ENCODE assay signal across 12 mouse cellular contexts in the genomic region with DNA sequence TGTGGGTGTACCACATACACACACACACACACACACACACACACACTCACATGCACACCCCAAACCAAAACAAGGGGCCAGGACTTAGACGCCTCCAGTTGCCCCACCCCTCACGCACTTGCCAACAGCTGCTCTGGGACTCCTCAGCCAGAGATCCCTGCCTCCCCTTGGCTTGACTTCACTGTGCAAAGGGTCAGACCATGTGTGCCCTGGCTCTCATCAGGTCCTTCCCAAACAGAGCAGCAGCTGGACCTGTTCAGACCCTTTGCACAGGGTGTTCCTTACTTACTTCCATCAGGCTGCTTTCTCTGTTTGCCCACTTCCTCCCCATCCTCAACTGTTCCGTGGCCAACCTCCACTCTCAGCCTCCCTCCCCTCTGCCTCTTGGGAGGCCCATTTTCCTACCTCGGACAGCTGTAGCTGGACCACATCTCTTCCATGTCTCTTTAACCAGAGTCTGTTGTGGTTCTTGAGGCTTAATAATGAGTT. TPM values are rescaled to one million over a fixed set of nuclear protein-coding genes. Genes with fewer than 3 reads are reported as not detected.
DNase-seq lines count a peak whose midpoint lies in the region; ATAC-seq and TF ChIP-seq lines count a peak whose summit lies in the region.
"Had no signal": no experiment of that assay in that cellular context is flagged by ENCODE, and none has a peak within 500 bp of the region (broad histone marks: within the 10 kb centered on the region; RNA-seq: fewer than 3 reads in every experiment).

No protein-coding gene starts in this region.

- DNase-seq in kidney, adult 2 months: peak; percentile 21
- peak; percentile 87 for DNase-seq in gastrocnemius, adult 18-20 months (ENCODE audit: low spot score)
- DNase-seq in limb, embryonic 14.5 days (ENCODE audit: low spot score): peak; percentile 35
- no peak for DNase-seq in thymus, postnatal 36 days
- DNase-seq in hindbrain, embryonic 11.5 days (ENCODE audit: low spot score): no peak
- no peak for DNase-seq in midbrain, embryonic 11.5 days (ENCODE audit: low spot score, missing footprints)

- TF ChIP-seq POLR2A in kidney, adult 2 months (IDR thresholded peaks at IDR 0.05; ENCODE audit: low read depth, low read length): no peak
- TF ChIP-seq POLR2A in limb, embryonic 14.5 days (IDR thresholded peaks at IDR 0.05; ENCODE audit: borderline replicate concordance, extremely low read depth, insufficient read depth, insufficient read length): no peak

- no peak overlapping the region for H3K27ac ChIP-seq in kidney, adult 2 months (ENCODE audit: insufficient read depth, low read depth, low read length)
- H3K27ac ChIP-seq in kidney, embryonic 15.5 days: no peak overlapping the region
- H3K27ac ChIP-seq in limb, embryonic 14.5 days (replicated peaks; ENCODE audit: low read depth, low read length): no peak overlapping the region
- H3K27ac ChIP-seq in stomach, embryonic 15.5 days: peak overlapping the region; percentile 31; the same call in 1 of the 2 replicates
- no peak overlapping the region for H3K27ac ChIP-seq in hindbrain, embryonic 11.5 days (ENCODE audit: low read depth, low read length)
- H3K27ac ChIP-seq in midbrain, embryonic 11.5 days (ENCODE audit: low read depth, low read length): no peak overlapping the region
- H3K27ac ChIP-seq: embryonic facial prominence, embryonic 12.5 days; neural tube, embryonic 13.5 days had no signal

- no peak overlapping the region for H3K4me2 ChIP-seq in kidney, embryonic 15.5 days
- no peak overlapping the region for H3K4me2 ChIP-seq in limb, embryonic 14.5 days (replicated peaks; ENCODE audit: low read depth, low read length, severe bottlenecking)
- H3K4me2 ChIP-seq in stomach, embryonic 15.5 days: no peak overlapping the region
- H3K4me2 ChIP-seq in hindbrain, embryonic 11.5 days (replicated peaks; ENCODE audit: low read depth, low read length): no peak overlapping the region
- no peak overlapping the region for H3K4me2 ChIP-seq in midbrain, embryonic 11.5 days
- H3K4me2 ChIP-seq: embryonic facial prominence, embryonic 12.5 days; liver, embryonic 11.5 days; neural tube, embryonic 13.5 days had no signal

- H3K4me1 ChIP-seq in kidney, adult 2 months (ENCODE audit: control insufficient read depth, insufficient read depth, low read length): no peaks in the 10 kb centered on the region
- peaks cover 11% of the 10 kb centered on the region for H3K4me1 ChIP-seq in kidney, embryonic 15.5 days
- H3K4me1 ChIP-seq in limb, embryonic 14.5 days (ENCODE audit: control insufficient read depth, insufficient read depth, low read length): peaks cover 10% of the 10 kb centered on the region; the same call in 1 of the 2 replicates
- peaks cover 19% of the 10 kb centered on the region; the same call in 1 of the 2 replicates for H3K4me1 ChIP-seq in stomach, embryonic 15.5 days
- 0 out of 2 replicates have a peak, but pooled peaks cover 2% of the 10 kb centered on the region for H3K4me1 ChIP-seq in hindbrain, embryonic 11.5 days (replicated peaks; ENCODE audit: control insufficient read depth, insufficient read depth, low read length)
- no peaks in the 10 kb centered on the region for H3K4me1 ChIP-seq in midbrain, embryonic 11.5 days (ENCODE audit: control insufficient read depth, insufficient read depth, low read length)

- H3K4me3 ChIP-seq in kidney, adult 2 months (ENCODE audit: insufficient read depth, low read depth, low read length): no peak overlapping the region
- H3K4me3 ChIP-seq in kidney, embryonic 15.5 days (replicated peaks): no peak overlapping the region
- H3K4me3 ChIP-seq in limb, embryonic 14.5 days (replicated peaks; ENCODE audit: low read length): no peak overlapping the region
- no peak overlapping the region for H3K4me3 ChIP-seq in stomach, embryonic 15.5 days (replicated peaks)
- H3K4me3 ChIP-seq in hindbrain, embryonic 11.5 days (ENCODE audit: low read depth, low read length): no peak overlapping the region
- no peak overlapping the region for H3K4me3 ChIP-seq in midbrain, embryonic 11.5 days (ENCODE audit: low read depth, low read length)
- H3K4me3 ChIP-seq: embryonic facial prominence, embryonic 12.5 days; neural tube, embryonic 13.5 days had no signal

- no peaks in the 10 kb centered on the region for H3K36me3 ChIP-seq in kidney, adult 2 months (ENCODE audit: control insufficient read depth, insufficient read depth, low read length)
- no peaks in the 10 kb centered on the region for H3K36me3 ChIP-seq in kidney, embryonic 15.5 days
- no peaks in the 10 kb centered on the region for H3K36me3 ChIP-seq in limb, embryonic 14.5 days (ENCODE audit: control insufficient read depth, insufficient read depth, low read length)
- H3K36me3 ChIP-seq in stomach, embryonic 15.5 days: no peaks in the 10 kb centered on the region
- no peaks in the 10 kb centered on the region for H3K36me3 ChIP-seq in hindbrain, embryonic 11.5 days (ENCODE audit: control insufficient read depth, insufficient read depth, low read length)
- no peaks in the 10 kb centered on the region for H3K36me3 ChIP-seq in midbrain, embryonic 11.5 days (ENCODE audit: control insufficient read depth, insufficient read depth, low read length)
- H3K36me3 ChIP-seq: embryonic facial prominence, embryonic 12.5 days; neural tube, embryonic 13.5 days had no signal

- ATAC-seq in kidney, embryonic 15.5 days (replicated peaks; ENCODE audit: low FRiP score): no peak
- peak; percentile 14; the same call in 1 of the 2 replicates for ATAC-seq in limb, embryonic 14.5 days (ENCODE audit: low FRiP score, low read depth)
- peak; percentile 65 for ATAC-seq in stomach, embryonic 15.5 days (ENCODE audit: insufficient read depth, low FRiP score, low read depth)
- no peak for ATAC-seq in hindbrain, embryonic 11.5 days (ENCODE audit: low FRiP score)
- no peak for ATAC-seq in midbrain, embryonic 11.5 days (ENCODE audit: low FRiP score)

- no peak overlapping the region for H3K9ac ChIP-seq in kidney, embryonic 15.5 days
- no peak overlapping the region for H3K9ac ChIP-seq in limb, embryonic 14.5 days (ENCODE audit: low read depth, low read length, severe bottlenecking)
- H3K9ac ChIP-seq in stomach, embryonic 15.5 days: no peak overlapping the region
- H3K9ac ChIP-seq in hindbrain, embryonic 11.5 days (ENCODE audit: low read depth, low read length): no peak overlapping the region
- no peak overlapping the region for H3K9ac ChIP-seq in midbrain, embryonic 11.5 days (ENCODE audit: low read length)
- H3K9ac ChIP-seq: embryonic facial prominence, embryonic 12.5 days; neural tube, embryonic 13.5 days had no signal

- 66% methylated on average over 4 of the region's 4 CpGs for WGBS in kidney, adult 2 months
- WGBS in kidney, embryonic 15.5 days: 65% methylated on average over 4 of the region's 4 CpGs
- WGBS in limb, embryonic 14.5 days: 48% methylated on average over 4 of the region's 4 CpGs
- 52% methylated on average over 4 of the region's 4 CpGs for WGBS in stomach, embryonic 15.5 days
- WGBS in hindbrain, embryonic 11.5 days: 70% methylated on average over 3 of the region's 4 CpGs
- 81% methylated on average over 4 of the region's 4 CpGs for WGBS in midbrain, embryonic 11.5 days

- no peaks in the 10 kb centered on the region for H3K27me3 ChIP-seq in kidney, adult 2 months (replicated peaks; ENCODE audit: control insufficient read depth, insufficient read depth, low read length)
- H3K27me3 ChIP-seq in kidney, embryonic 15.5 days: no peaks in the 10 kb centered on the region
- H3K27me3 ChIP-seq in limb, embryonic 14.5 days (ENCODE audit: control insufficient read depth, insufficient read depth, low read length): no peaks in the 10 kb centered on the region
- no peaks in the 10 kb centered on the region for H3K27me3 ChIP-seq in stomach, embryonic 15.5 days (replicated peaks)
- H3K27me3 ChIP-seq in hindbrain, embryonic 11.5 days (ENCODE audit: control insufficient read depth, insufficient read depth, low read length): no peaks in the 10 kb centered on the region
- no peaks in the 10 kb centered on the region for H3K27me3 ChIP-seq in midbrain, embryonic 11.5 days (ENCODE audit: control insufficient read depth, insufficient read depth, low read length)
- H3K27me3 ChIP-seq: CH12.LX; embryonic facial prominence, embryonic 12.5 days; neural tube, embryonic 13.5 days had no signal

- no peaks in the 10 kb centered on the region for H3K9me3 ChIP-seq in kidney, embryonic 15.5 days (replicated peaks)
- H3K9me3 ChIP-seq in limb, embryonic 14.5 days (ENCODE audit: control insufficient read depth, low read length): no peaks in the 10 kb centered on the region
- no peaks in the 10 kb centered on the region for H3K9me3 ChIP-seq in stomach, embryonic 15.5 days
- no peaks in the 10 kb centered on the region for H3K9me3 ChIP-seq in hindbrain, embryonic 11.5 days (ENCODE audit: control insufficient read depth, low read length)
- no peaks in the 10 kb centered on the region for H3K9me3 ChIP-seq in midbrain, embryonic 11.5 days (ENCODE audit: control insufficient read depth, low read length)
- H3K9me3 ChIP-seq: embryonic facial prominence, embryonic 12.5 days; neural tube, embryonic 13.5 days had no signal

- TF ChIP-seq CTCF in kidney, adult 2 months (conservative IDR thresholded peaks at IDR 0.05; ENCODE audit: insufficient read depth, insufficient read length, low read depth, low read length): no peak

RNA-seq across cellular contexts. Expression of a gene that starts 42.0 kb away (rescaled TPM):
- polyA plus RNA-seq in kidney, adult 2 months (2012; rRNA removed): 77.9 and 83.6 TPM in 2 replicates
- polyA plus RNA-seq in kidney, embryonic 15.5 days (2015; fragmentation: Nextera tagmentation; extraction: Ambion mirVana): 12.1 and 12.5 TPM in 2 replicates
- total RNA-seq in gastrocnemius, adult 18-20 months (2021): 10 to 100 TPM; 17.3 to 18.2 TPM
- polyA plus RNA-seq in limb, embryonic 14.5 days (2012; rRNA removed): 31.1 and 31.3 TPM in 2 replicates
- polyA plus RNA-seq in limb, embryonic 14.5 days (2014; fragmentation: Nextera tagmentation; extraction: Ambion mirVana): 14.2 and 15.0 TPM in 2 replicates
- polyA plus RNA-seq in stomach, embryonic 15.5 days (2015; fragmentation: Nextera tagmentation; extraction: Ambion mirVana): 12.3 and 13.2 TPM in 2 replicates
- 14.7 and 15.1 TPM in 2 replicates for polyA plus RNA-seq in hindbrain, embryonic 11.5 days (2014; fragmentation: Nextera tagmentation; extraction: Ambion mirVana)
- polyA plus RNA-seq in midbrain, embryonic 11.5 days (2014; fragmentation: Nextera tagmentation; extraction: Ambion mirVana): 14.6 and 14.9 TPM in 2 replicates

RNA-seq across cellular contexts. Expression of a gene that starts 49.9 kb away (rescaled TPM):
- polyA plus RNA-seq in kidney, adult 2 months (2012; rRNA removed): 4.4 and 4.5 TPM in 2 replicates
- polyA plus RNA-seq in kidney, embryonic 15.5 days (2015; fragmentation: Nextera tagmentation; extraction: Ambion mirVana): 8.3 and 10.1 TPM in 2 replicates
- total RNA-seq in gastrocnemius, adult 18-20 months (2021): 1 to 10 TPM; 1.7 TPM
- polyA plus RNA-seq in limb, embryonic 14.5 days (2012; rRNA removed): 7.5 and 8.3 TPM in 2 replicates
- 7.6 and 8.5 TPM in 2 replicates for polyA plus RNA-seq in limb, embryonic 14.5 days (2014; fragmentation: Nextera tagmentation; extraction: Ambion mirVana)
- 7.4 and 7.7 TPM in 2 replicates for polyA plus RNA-seq in stomach, embryonic 15.5 days (2015; fragmentation: Nextera tagmentation; extraction: Ambion mirVana)
- polyA plus RNA-seq in hindbrain, embryonic 11.5 days (2014; fragmentation: Nextera tagmentation; extraction: Ambion mirVana): 7.8 and 9.3 TPM in 2 replicates
- polyA plus RNA-seq in midbrain, embryonic 11.5 days (2014; fragmentation: Nextera tagmentation; extraction: Ambion mirVana): 7.9 and 9.3 TPM in 2 replicates

RNA-seq across cellular contexts. Expression of a gene that starts 54.8 kb away (rescaled TPM):
- polyA plus RNA-seq in kidney, adult 2 months (2012; rRNA removed): 9.8 and 12.4 TPM in 2 replicates
- 16.1 and 16.4 TPM in 2 replicates for polyA plus RNA-seq in kidney, embryonic 15.5 days (2015; fragmentation: Nextera tagmentation; extraction: Ambion mirVana)
- total RNA-seq in gastrocnemius, adult 18-20 months (2021): 10 to 100 TPM; 28.4 to 34.8 TPM
- 48.8 and 73.1 TPM in 2 replicates for polyA plus RNA-seq in limb, embryonic 14.5 days (2012; rRNA removed)
- polyA plus RNA-seq in limb, embryonic 14.5 days (2014; fragmentation: Nextera tagmentation; extraction: Ambion mirVana): 49.2 and 59.2 TPM in 2 replicates
- 54.7 and 54.9 TPM in 2 replicates for polyA plus RNA-seq in stomach, embryonic 15.5 days (2015; fragmentation: Nextera tagmentation; extraction: Ambion mirVana)
- 4.7 and 6.2 TPM in 2 replicates for polyA plus RNA-seq in hindbrain, embryonic 11.5 days (2014; fragmentation: Nextera tagmentation; extraction: Ambion mirVana)
- polyA plus RNA-seq in midbrain, embryonic 11.5 days (2014; fragmentation: Nextera tagmentation; extraction: Ambion mirVana): 6.0 and 7.6 TPM in 2 replicates
- total RNA-seq: CH12.LX had no signal

Comparison
In these comparisons a context has a peak if more than half of its experiments do, and no peak if none do; other contexts are left out.
1. DNase-seq: peak in kidney, adult 2 months (single experiment), gastrocnemius, adult 18-20 months (single experiment) and limb, embryonic 14.5 days (single experiment); none in thymus, postnatal 36 days (0 of 2), hindbrain, embryonic 11.5 days (single experiment) and midbrain, embryonic 11.5 days (single experiment).
2. ATAC-seq: peak in limb, embryonic 14.5 days (single experiment) and stomach, embryonic 15.5 days (single experiment); none in kidney, embryonic 15.5 days (single experiment), hindbrain, embryonic 11.5 days (single experiment) and midbrain, embryonic 11.5 days (single experiment).